In the genomic region with DNA sequence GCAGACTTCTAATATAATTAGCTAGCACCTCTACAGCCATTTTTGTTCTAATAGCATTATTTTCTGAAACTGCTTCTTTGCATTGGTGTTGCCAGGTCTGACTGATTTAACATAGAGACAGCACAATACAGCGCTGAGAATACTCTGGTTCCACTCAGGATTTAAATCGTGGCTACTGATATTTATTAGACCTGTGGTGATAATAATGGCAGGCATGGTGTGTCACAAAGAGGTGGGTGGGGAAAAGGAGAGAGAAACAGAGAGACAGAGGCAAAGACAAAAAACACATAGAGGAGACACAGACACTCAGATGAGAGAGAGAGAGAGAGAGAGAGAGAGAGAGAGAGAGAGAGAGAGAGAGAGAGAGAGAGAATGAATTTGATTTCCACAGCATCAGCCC, we compare ENCODE assay signal across 9 mouse cellular contexts. TPM values are rescaled to one million over a fixed set of nuclear protein-coding genes. Genes with fewer than 3 reads are reported as not detected.
DNase-seq lines count a peak whose midpoint lies in the region; ATAC-seq and TF ChIP-seq lines count a peak whose summit lies in the region.
"Had no signal": no experiment of that assay in that cellular context is flagged by ENCODE, and none has a peak within 500 bp of the region (broad histone marks: within the 10 kb centered on the region; RNA-seq: fewer than 3 reads in every experiment).

No protein-coding gene starts in this region.

- 12% methylated on average over 2 of the region's 2 CpGs for WGBS in heart, embryonic 10.5 days
- 14% methylated on average over 2 of the region's 2 CpGs for WGBS in limb, embryonic 15.5 days
- WGBS in stomach, postnatal 0 days: 12% methylated on average over 2 of the region's 2 CpGs

- peaks cover 6% of the 10 kb centered on the region; the same call in 1 of the 2 replicates for H3K4me1 ChIP-seq in heart, embryonic 10.5 days
- 0 out of 2 replicates have a peak, but pooled peaks cover 3% of the 10 kb centered on the region for H3K4me1 ChIP-seq in limb, embryonic 15.5 days
- no peaks in the 10 kb centered on the region for H3K4me1 ChIP-seq in stomach, postnatal 0 days (replicated peaks; ENCODE audit: control insufficient read depth, insufficient read depth)

- ATAC-seq in limb, embryonic 15.5 days (ENCODE audit: insufficient number of reproducible peaks, low FRiP score, low TSS enrichment, low read depth): no peak
- no peak; the same call in 1 of the 2 replicates for ATAC-seq in stomach, postnatal 0 days (ENCODE audit: low FRiP score, low TSS enrichment)

- H3K27ac ChIP-seq in heart, embryonic 10.5 days: peak overlapping the region; percentile 87
- H3K27ac ChIP-seq in limb, embryonic 15.5 days: no peak overlapping the region
- no peak overlapping the region for H3K27ac ChIP-seq in stomach, postnatal 0 days (replicated peaks)

- peak overlapping the region; percentile 64 for H3K9ac ChIP-seq in limb, embryonic 15.5 days
- peak overlapping the region; percentile 62; the same call in 1 of the 2 replicates for H3K9ac ChIP-seq in stomach, postnatal 0 days (ENCODE audit: low read length)

- no peak for TF ChIP-seq EP300 in stomach, postnatal 0 days (optimal IDR thresholded peaks at IDR 0.05)

- no peaks in the 10 kb centered on the region for H3K9me3 ChIP-seq in heart, embryonic 10.5 days
- H3K9me3 ChIP-seq in limb, embryonic 15.5 days: no peaks in the 10 kb centered on the region
- H3K9me3 ChIP-seq in stomach, postnatal 0 days (ENCODE audit: control insufficient read depth, low read length): no peaks in the 10 kb centered on the region

- no peak for TF ChIP-seq CTCF in stomach, postnatal 0 days (IDR thresholded peaks at IDR 0.05; ENCODE audit: low read depth)

- peak overlapping the region; percentile 71 for H3K4me3 ChIP-seq in heart, embryonic 10.5 days
- H3K4me3 ChIP-seq in limb, embryonic 15.5 days: peak overlapping the region; percentile 65
- peak overlapping the region; percentile 51 for H3K4me3 ChIP-seq in stomach, postnatal 0 days (ENCODE audit: low read depth, low read length)

- H3K27me3 ChIP-seq in heart, embryonic 10.5 days (ENCODE audit: insufficient read depth, poor library complexity, severe bottlenecking): no peaks in the 10 kb centered on the region
- H3K27me3 ChIP-seq in limb, embryonic 15.5 days: no peaks in the 10 kb centered on the region
- H3K27me3 ChIP-seq in stomach, postnatal 0 days (ENCODE audit: control insufficient read depth, insufficient read depth, low read length): no peaks in the 10 kb centered on the region
- H3K27me3 ChIP-seq: CH12.LX had no signal

- H3K36me3 ChIP-seq in heart, embryonic 10.5 days: no peaks in the 10 kb centered on the region
- H3K36me3 ChIP-seq in limb, embryonic 15.5 days: no peaks in the 10 kb centered on the region
- no peaks in the 10 kb centered on the region for H3K36me3 ChIP-seq in stomach, postnatal 0 days (ENCODE audit: control insufficient read depth, insufficient read depth, low read length)

- no peak for DNase-seq in heart, embryonic 10.5 days (ENCODE audit: low spot score)
- no peak for DNase-seq in heart, postnatal 4 days
- DNase-seq in right cerebral cortex, postnatal 25 days: peak; percentile 5
- no peak for DNase-seq in right cerebral cortex, postnatal 10 days (ENCODE audit: low spot score in 2 of 2)
- no peak for DNase-seq in stomach, postnatal 0 days (ENCODE audit: low spot score)
- no peak for DNase-seq in urinary bladder, adult 2 months (ENCODE audit: low spot score)
- no peak for DNase-seq in left cerebral cortex, adult 9 months (ENCODE audit: low spot score in 2 of 2)

- peak overlapping the region; percentile 70 for H3K4me2 ChIP-seq in limb, embryonic 15.5 days
- peak overlapping the region; percentile 74 for H3K4me2 ChIP-seq in stomach, postnatal 0 days (replicated peaks; ENCODE audit: low read depth)

RNA-seq across cellular contexts. Expression of a gene that starts 0.3 kb away (rescaled TPM):
- polyA plus RNA-seq in heart, embryonic 10.5 days (2016; fragmentation: Nextera tagmentation; extraction: Ambion mirVana): 5.1 and 6.3 TPM in 2 replicates
- total RNA-seq in heart, postnatal 4 days (2021): under 1 TPM; 0.64 to 0.70 TPM
- 9.2 and 10.8 TPM in 2 replicates for polyA plus RNA-seq in limb, embryonic 15.5 days (2015; fragmentation: Nextera tagmentation; extraction: Ambion mirVana)
- 3.3 and 3.5 TPM in 2 replicates for polyA plus RNA-seq in stomach, postnatal 0 days (2015; fragmentation: Nextera tagmentation; extraction: Ambion mirVana)
- polyA plus RNA-seq in urinary bladder, adult 2 months (2012; rRNA removed): 0.85 and 0.88 TPM in 2 replicates
- total RNA-seq: CH12.LX had no signal
